Mouse (Mus musculus) ES-Bruce4 (cell line): ENCODE measurements around the gene Fam171a2.

Source experiments
- CTCF ChIP-seq: IDR thresholded peaks from one replicate; pipeline ENCODE4 v1.8.1; 2011; ENCODE audit warnings: low read depth, low read length
- EP300 ChIP-seq: IDR thresholded peaks from 2 replicates; pipeline ENCODE4 v1.6.1; 2011; ENCODE audit warnings: low read depth, low read length; ENCODE audit not compliant: insufficient read depth
- POLR2A ChIP-seq: IDR thresholded peaks from one replicate; pipeline ENCODE4 v1.8.1; 2011; ENCODE audit warnings: low read length; ENCODE audit not compliant: insufficient read depth

DNA sequence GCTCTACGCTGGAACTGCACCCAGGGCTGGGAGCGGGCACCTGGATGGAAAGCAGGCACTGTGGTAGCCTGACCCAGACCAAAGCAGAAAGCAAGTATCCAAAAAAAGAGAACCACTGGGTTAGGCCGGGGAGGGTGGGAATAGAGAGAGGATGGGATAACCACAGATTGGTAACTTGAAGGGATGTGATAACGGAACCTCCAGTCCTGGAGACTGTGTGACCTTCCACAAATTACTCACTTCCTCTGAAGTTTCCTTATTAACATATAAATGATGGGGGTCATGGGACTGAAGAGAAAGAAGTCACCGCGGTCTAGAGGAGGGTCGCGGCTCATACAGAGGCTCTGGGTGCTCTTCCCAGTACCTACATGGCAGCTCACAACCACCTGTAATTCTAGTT is 7.2 kb downstream of the Fam171a2 start:
- TF ChIP-seq CTCF: no peak
- no peak for TF ChIP-seq EP300
- no peak for TF ChIP-seq POLR2A
